Mouse (Mus musculus) thymus, postnatal 25 days (tissue): ENCODE measurements around the gene H2-DMa.

Experiments
- DNase-seq: peaks from one replicate; pipeline ENCODE4 v3.0.0; 2022

Gene H2-DMa

GRCm38 (mm10) chr17:34104804-34105203 is 14.5 kb upstream of the H2-DMa start:
- DNase-seq = no peak

- DNase-seq = no peak
These were observed 12.8 kb upstream of the H2-DMa start for GRCm38 (mm10) chr17:34106555-34106954.

- DNase-seq = no peak
These were observed 12.1 kb upstream of the H2-DMa start for GRCm38 (mm10) chr17:34107109-34107867.

- DNase-seq = no peak
These were observed 10.9 kb upstream of the H2-DMa start for GRCm38 (mm10) chr17:34108460-34108859.

- peak; percentile 58 for DNase-seq
These were observed 10.1 kb upstream of the H2-DMa start for GRCm38 (mm10) chr17:34109038-34109805.

- no peak for DNase-seq
These were observed 9.5 kb upstream of the H2-DMa start for GRCm38 (mm10) chr17:34109806-34110195.

- DNase-seq = no peak
These were observed 9.0 kb upstream of the H2-DMa start for GRCm38 (mm10) chr17:34110309-34110708.

- DNase-seq = no peak
These were observed 5.2 kb upstream of the H2-DMa start for GRCm38 (mm10) chr17:34114114-34114513.

GRCm38 (mm10) chr17:34116736-34117370 is 2.5 kb upstream of the H2-DMa start:
- DNase-seq = no peak

- no peak for DNase-seq
These were observed 1.8 kb upstream of the H2-DMa start for GRCm38 (mm10) chr17:34117421-34118112.

GRCm38 (mm10) chr17:34118113-34118872 is 1.0 kb upstream of the H2-DMa start:
- peak; percentile 74 for DNase-seq

- DNase-seq = no peak
These were observed 480 bp upstream of the H2-DMa start for GRCm38 (mm10) chr17:34118873-34119248.

GRCm38 (mm10) chr17:34120180-34120723 is 911 bp downstream of the H2-DMa start:
- peak; percentile 84 for DNase-seq

- peak; percentile 85 for DNase-seq
These were observed 1.5 kb downstream of the H2-DMa start for GRCm38 (mm10) chr17:34120814-34121171.

GRCm38 (mm10) chr17:34121172-34121878 is 2.0 kb downstream of the H2-DMa start:
- peak; percentile 69 for DNase-seq

GRCm38 (mm10) chr17:34121879-34122187 is 2.5 kb downstream of the H2-DMa start:
- DNase-seq = no peak

- peak; percentile 99 for DNase-seq
These were observed 3.0 kb downstream of the H2-DMa start, which contains the start of gene Brd2 for GRCm38 (mm10) chr17:34122188-34122984. Gene Brd2 (minus strand): TSS chr17:34122634.

- DNase-seq = no peak
These were observed 3.8 kb downstream of the H2-DMa start for GRCm38 (mm10) chr17:34123111-34123510.

- no peak for DNase-seq
These were observed 4.2 kb downstream of the H2-DMa start for GRCm38 (mm10) chr17:34123518-34123917.

- no peak for DNase-seq
These were observed 5.3 kb downstream of the H2-DMa start for GRCm38 (mm10) chr17:34124649-34125048.
